Mouse (Mus musculus): ENCODE data around the gene Kbtbd12. TPM values are rescaled to one million over a fixed set of nuclear protein-coding genes. Genes with fewer than 3 reads are reported as not detected.

Kbtbd12 gene
- polyA plus RNA-seq, 1 experiment = 0.15 TPM

DNA sequence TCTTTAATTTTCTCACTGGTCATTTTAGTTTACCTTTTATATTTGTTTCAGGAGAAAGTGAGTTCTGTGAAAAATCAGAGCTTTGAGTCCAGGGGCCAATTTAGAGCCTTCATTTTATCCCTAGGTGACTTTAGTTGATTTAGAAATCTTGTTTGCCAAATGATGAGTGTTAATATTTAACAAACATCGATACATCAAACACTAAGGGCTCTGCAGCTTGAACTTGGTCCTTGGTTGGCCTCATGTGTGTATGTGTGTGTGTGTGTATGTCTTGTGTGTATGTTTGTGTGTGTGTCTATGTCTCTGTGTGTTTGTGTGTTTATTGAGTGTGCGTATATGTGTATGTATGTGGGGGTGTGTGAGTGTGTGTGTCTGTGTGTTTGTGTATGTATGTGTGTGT, 7.9 kb downstream of the Kbtbd12 start:
- 49% methylated on average over 2 of the region's 2 CpGs for WGBS
- DNase-seq (ENCODE audit: low read depth, low spot score) = no peak

DNA sequence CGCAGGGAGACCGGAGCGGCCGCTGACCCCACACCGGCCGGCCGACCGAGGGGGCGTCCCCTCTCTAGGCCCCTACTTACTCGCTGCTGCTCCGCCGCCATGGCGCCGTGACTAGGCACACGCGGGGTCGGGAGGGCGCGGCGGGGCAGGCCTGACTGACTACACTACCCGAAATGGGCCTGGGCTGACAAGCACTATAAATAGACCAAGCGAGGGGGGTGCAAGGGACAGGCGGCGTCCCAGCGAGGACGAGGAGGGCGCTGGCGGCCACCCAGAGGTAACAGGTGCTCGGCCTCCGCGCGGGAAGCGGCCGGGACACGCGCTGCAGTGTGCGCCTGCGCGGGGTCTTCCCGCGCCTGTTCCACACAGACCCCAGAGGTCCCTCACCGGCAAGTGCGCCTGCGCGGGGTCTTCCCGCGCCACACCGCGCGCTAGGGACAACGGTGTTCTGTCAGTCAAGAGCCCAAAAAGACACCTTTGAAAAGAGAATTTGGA, 10.4 kb downstream of the Kbtbd12 start:
- 1% methylated on average over 51 of the region's 51 CpGs for WGBS
- no peak for DNase-seq (ENCODE audit: low read depth, low spot score)

DNA sequence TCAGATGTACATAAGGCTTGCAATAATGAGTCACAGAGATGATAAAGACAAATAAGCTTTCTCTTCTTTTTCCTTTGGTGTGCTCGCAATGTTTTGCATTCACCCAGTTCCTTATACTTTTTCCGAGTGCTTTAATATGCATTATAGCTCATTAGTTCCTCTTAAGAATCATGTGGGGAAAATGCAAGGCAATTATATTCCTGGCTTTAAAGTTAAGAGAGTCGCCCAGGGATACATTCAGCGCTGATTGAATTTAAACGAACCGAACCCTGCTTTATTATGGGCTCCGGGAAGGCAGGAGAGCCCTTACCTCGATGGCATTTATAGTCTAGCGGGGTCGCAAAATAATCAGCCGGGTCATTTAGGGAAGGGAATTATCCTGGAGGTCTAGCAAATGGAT, 10.8 kb downstream of the Kbtbd12 start:
- no peak for DNase-seq (ENCODE audit: low read depth, low spot score)
- 19% methylated on average over 11 of the region's 11 CpGs for WGBS

DNA sequence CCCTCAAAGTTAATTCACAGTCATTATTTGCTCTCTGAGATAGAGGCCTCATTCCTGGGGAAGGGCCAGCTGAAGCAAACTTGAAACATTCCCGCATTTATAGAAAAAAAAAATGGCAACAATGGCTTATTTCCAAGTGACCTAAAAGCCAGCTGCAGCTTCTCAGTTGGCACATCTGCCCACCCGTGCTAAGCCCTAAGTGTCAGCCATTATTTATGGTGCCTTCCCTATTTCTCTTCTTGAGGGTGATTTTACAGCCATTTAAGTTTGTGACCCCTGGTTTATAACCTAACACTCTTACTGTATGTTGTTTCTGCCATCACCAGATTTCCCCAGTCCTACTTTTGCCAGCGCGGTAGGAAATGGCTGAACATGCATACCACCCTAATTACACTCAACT, 11.3 kb downstream of the Kbtbd12 start:
- DNase-seq (ENCODE audit: low read depth, low spot score) = no peak
- 35% methylated on average over 4 of the region's 4 CpGs for WGBS

DNA sequence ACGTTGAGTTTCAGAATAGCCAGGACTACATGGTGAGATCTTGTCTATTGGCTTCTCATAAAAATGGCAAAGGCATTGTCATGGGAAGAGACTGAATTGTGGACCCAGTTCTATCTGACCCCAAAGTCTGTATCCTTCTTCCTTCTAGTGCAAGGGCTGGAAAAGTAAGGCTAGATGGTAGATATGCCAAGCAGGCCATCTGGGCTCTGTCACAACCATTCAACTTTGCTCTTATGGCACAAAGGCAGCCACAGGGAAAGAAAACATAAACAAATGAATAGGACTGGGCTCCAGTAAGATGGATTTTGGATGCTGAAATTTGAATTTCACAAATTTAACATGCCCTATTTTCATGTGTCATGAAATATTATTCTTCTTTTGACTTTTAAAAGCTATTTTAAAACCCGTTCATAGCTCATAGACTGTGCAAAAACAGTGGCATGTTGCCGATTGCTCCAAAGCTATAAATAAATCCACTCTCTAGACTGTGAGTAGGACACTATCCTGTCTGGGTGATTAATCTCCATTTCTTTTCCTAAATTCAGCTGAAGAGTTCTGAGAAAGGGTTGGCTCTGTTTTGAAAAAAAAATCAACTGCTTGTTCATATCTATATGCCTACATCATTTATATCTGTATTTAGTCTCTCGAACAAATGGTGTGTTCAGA, 15.8 kb downstream of the Kbtbd12 start:
- 62% methylated on average over 4 of the region's 4 CpGs for WGBS
- no peak for DNase-seq (ENCODE audit: low read depth, low spot score)

DNA sequence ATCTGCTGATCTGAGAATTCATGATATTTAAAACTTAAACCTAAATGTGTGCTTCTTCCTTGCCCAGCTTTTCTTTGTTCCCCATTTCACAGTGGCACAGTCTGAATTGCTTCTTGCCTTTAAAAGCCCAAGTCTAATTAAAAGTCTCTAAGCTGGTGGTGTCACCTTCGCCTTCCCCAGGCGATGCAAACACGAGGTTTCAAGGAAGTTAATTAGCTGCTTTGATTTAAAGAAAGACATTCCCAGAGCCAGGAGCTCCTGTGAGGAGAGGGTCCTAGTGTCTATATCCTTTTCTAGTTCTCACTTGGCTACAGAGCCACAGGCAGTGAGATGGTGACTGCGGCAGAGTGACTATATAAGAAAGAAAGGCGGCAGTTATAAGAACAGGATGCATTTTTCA, 18.2 kb downstream of the Kbtbd12 start:
- no peak for DNase-seq (ENCODE audit: low read depth, low spot score)
- 64% methylated on average over 5 of the region's 5 CpGs for WGBS

DNA sequence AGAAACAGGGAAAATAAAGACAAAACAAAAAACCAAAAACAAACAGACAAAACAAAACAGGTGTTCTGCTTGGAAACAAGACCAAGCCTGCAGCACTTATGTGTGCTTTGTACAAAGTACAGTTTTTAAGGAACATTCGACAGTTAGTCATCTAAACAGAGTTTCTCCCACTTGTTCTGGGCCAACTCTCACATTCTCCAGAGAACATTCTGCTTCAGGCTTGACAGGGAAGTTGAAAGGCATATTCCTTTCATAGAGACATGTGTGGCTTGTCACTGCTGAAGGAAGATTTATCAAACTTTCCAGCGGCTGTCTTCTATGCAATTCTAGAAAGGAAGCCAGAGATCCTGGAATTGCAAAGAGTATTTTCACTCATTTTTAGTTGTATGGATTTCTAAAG, 22.4 kb downstream of the Kbtbd12 start:
- 61% methylated on average over 2 of the region's 2 CpGs for WGBS
- DNase-seq (ENCODE audit: low read depth, low spot score) = no peak

DNA sequence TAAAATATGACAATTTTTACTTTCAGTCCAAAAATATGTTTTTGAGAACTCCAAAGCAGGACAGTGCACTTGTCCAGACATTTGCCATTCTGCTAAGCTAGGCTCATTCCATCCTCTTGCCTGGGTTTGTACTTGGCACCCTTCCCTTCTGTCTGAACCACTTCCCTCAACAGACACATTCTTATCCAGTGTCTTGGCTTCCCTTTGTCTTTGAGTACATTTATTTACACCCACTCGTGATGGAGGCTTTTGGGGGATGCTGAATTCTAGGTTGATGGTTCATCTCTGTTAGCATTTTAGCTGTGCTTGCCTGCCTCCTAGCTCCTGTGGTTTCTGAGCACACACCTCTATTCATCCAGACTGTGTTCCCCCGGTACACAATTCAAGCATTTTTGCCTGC, 31.3 kb downstream of the Kbtbd12 start:
- WGBS = 32% methylated on average over 2 of the region's 2 CpGs
- DNase-seq (ENCODE audit: low read depth, low spot score) = no peak

DNA sequence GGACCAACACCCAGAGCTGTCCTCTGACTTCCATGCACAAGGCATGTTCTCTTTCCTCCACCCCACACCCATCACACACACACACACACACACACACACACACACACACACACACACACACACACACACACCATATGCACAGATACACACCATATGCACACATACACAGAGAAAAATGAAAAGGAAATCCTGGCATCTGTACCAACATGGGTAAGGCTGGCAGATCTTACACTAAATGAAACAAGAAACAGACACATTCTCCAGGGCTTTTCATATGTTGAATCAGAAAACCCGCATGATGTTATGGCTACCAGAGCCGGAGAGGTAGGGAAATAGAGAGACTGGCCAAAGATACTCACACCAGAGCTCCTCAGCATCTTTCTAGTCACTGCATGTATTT, 32.0 kb downstream of the Kbtbd12 start:
- no peak for DNase-seq (ENCODE audit: low read depth, low spot score)
- WGBS = 90% methylated on average over 2 of the region's 2 CpGs

DNA sequence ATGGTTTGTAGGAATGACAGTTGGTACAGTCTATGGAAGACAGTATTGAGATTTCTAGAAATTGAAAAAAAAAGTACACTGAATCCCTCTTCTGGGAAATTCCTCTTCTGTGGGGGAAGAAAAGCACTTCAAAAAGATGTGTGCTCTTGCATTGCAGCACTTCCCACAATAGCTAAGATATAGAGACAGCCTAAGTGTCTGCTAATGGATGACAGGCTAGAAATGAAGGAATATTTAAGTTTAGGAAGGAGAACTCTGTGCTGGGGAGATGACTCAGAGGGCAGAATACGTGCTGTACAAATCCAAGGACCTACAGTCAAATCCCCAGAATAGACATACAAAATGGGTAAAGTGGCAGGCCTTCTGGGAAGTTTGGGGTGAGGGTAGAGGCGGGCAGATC, 32.5 kb downstream of the Kbtbd12 start:
- DNase-seq (ENCODE audit: low read depth, low spot score) = no peak
- 83% methylated on average over 2 of the region's 2 CpGs for whole genome bisulfite sequencing

DNA sequence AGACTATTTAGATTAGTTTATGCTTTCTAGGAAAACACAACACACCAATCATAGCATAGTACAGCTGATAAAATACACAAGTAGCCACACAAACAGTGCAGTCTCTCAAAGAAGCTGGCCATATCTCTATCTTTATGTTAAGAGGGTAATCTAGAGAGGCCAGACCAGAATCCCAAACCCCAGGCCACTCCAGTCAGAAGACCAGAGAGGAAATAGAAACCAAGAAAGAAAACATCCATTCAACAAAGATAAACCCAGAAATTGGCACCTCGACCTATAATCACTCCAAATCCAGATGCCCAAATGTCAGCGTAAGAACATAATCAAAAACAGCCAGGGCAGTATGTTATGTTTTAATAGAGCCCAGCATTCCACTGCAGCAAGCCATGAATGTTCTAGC, 41.6 kb downstream of the Kbtbd12 start:
- WGBS = 71% methylated on average over 2 of the region's 2 CpGs
- DNase-seq (ENCODE audit: low read depth, low spot score) = no peak

DNA sequence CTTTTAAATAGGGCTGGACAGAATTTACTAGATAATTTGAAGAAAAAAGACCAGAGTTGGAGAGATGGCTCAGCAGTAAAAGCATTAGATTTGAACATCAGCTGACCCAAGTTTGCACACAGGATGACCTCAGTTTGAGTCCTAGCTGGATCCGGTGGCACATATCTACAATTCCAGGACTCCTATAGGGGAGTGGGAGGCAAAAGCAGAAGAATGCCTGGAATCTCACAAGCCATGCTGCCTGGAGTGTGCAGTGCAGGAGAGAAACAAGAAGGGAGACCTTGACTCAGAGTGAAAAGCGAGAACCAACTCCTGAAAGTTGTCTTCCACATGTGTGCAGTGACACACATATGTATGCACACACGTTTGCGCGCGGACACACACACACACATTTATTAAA, 45.4 kb downstream of the Kbtbd12 start:
- WGBS = 85% methylated on average over 6 of the region's 6 CpGs
- no peak for DNase-seq (ENCODE audit: low read depth, low spot score)

DNA sequence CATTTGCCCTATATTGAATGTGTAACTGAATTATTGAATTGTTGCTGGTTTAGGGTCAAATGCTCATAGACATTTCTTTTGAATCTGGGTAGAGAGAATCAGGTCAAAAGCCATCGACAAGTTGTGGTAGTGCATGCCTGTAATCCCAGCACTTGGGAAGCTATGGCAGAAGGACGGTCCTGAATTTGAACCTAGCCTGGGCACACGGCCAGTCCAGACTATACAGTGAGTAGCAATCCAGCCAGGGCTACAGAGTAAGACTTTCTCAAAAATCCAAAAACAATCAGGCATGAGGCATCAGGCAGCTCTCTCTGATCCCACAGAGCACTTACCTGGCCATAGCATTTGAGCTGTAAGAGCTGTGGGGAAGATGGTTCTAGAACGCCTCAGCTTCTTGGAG, 47.5 kb downstream of the Kbtbd12 start:
- no peak for DNase-seq (ENCODE audit: low read depth, low spot score)
- 86% methylated on average over 4 of the region's 4 CpGs for WGBS

DNA sequence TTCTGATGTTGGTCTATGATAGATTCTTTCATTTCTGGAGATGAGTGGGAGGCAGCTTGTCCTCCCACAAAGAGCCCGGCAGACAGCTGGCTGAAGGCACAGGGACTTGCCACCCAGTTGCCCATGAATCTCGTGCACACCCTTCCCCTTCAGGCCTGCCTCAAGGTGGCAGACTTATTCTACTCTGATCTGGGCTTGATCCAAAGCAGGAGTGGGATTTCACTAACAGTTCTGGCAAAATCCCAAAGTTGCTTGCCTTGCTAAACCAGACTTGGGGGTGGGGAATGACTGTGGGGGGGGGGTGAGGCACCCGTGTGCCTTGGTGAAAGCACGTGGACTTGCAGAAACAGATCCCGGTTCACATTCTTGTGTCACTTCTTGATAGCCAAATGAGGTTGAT, 48.2 kb downstream of the Kbtbd12 start:
- DNase-seq (ENCODE audit: low read depth, low spot score) = no peak
- 14% methylated on average over 5 of the region's 5 CpGs for WGBS

DNA sequence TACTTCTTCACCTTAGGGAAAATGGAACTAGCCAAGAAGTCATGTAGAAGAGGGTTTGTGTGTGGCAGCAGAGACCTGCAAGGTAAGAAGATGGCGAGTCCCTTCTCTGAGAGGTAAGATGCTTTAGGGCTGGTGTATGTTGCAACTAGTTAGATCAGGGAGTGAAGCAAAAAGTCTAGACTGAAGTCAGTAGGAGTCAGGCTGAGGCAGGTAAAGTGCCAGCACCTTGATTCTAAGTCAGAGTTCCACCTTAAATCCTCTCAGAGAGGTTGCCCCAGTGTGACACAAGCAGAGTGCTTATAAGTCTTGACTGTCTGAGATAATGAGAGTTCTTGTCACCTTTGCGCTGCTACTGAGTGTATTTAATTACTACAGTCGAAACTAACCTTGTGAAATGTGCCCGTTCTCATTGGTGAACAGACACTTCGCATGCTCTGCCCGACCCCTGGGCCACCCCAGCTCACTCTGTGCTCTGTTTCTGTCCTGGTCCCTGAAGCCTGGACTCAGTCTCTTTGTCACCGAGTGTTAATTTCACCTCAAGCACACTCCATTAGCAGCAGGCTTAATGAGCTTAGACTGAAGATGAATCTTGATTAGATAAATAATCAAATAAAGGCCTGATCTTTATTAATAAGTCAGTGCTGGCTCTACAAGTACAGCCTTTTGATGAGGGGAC, 49.0 kb downstream of the Kbtbd12 start:
- no peak for DNase-seq (ENCODE audit: low read depth, low spot score)

DNA sequence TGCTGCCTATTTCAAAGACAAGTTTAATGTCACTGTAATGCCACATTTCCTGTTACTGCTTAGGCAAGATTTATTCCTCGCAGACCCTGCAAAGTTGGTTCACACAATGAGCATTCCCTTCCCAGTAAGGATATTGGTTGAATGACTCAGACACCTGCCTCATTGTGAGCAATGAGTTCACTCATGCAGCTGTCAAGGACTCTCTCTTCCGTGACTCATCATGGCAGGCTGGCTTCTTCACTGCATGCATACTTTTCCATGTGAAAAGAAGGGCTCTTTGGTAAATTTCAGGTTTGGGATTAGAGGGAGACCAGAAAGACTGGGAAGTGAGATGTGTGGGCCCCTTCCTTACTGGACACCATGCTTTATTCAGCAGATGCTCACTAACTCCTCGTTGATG, 50.7 kb downstream of the Kbtbd12 start:
- WGBS = 68% methylated on average over 3 of the region's 3 CpGs

More for the DNA sequence above, 49.0 kb downstream of the Kbtbd12 start:
- WGBS = 81% methylated on average over 7 of the region's 7 CpGs

DNA sequence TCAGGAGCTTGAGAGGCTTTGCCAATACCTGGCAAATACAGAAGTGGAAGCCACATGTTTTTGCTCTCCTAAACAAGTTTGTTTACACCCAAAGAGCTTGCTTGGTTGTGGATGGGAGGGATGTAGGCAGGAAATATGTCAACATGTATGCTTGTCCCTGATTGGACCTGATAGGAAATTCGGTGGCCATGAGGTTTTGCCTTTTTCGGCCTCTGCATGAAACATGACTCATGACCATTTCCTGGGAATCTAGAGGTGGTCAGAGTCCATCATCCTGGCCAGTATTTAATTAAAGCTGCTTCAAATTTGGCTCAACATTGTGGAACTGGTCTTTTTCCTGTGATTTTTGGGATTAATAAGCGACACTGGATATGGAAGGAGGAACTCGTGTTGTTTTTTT, 53.8 kb downstream of the Kbtbd12 start:
- no peak for DNase-seq (ENCODE audit: low read depth, low spot score)
- WGBS = 48% methylated on average over 4 of the region's 4 CpGs

More for the DNA sequence above, 50.7 kb downstream of the Kbtbd12 start:
- no peak for DNase-seq (ENCODE audit: low read depth, low spot score)

DNA sequence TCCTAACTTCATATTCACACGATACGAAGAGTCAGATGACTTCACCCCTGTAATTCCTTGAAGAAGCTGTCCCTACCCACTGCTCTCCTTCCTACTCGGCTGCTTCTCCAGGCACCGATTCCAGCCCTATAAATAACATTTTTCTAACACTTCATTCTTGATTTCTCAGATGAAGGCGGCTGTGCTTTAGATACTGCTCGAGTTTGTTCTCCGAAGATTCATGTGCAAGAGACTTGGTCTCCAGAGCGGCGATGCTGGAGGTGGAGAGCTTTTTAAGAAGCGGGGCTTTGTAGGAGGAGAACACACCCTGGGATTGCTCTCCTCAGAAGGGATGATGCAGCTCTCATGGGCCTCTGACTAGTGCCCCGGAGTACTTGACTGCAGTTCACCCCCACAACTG, 61.3 kb downstream of the Kbtbd12 start:
- no peak for DNase-seq (ENCODE audit: low read depth, low spot score)
- WGBS = 71% methylated on average over 11 of the region's 11 CpGs

DNA sequence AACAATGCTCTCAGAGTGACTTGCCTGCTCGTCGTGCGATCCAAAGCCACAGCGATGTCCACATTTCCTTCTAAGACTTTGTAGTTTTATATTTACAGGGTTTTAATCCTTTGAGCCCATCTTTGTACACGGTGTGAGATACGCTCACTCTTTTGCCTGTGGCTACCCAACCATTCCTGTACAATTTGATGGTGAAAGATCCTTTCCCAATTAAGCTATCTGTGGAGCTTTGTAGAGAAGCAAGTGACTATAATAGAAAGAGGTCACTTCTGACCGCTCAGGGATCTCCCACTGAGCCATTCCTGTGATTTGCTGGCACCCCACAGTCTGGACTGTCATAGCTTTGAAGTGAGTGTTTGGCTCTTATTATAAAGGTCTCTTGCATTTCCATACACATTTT, 71.1 kb downstream of the Kbtbd12 start:
- 60% methylated on average over 7 of the region's 7 CpGs for WGBS
- DNase-seq (ENCODE audit: low read depth, low spot score) = no peak

DNA sequence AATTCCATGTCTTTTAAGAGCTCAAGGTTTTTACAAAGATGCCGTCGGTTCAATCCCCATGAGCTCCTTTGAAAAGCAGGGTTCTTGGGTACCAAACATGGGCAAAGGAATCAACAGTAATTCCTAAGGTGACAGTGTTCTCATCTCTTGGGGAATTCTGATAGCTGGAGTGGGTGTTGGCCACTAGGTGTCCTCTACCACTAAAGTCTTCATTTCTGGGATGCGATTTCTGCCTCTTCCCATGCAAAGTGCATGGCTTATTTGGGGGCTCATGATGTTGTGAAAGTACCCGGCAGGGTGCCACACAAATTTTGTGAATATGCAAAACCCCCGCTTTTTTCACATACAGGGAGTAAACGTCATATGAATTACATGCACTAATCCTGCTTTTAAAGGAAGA, 72.7 kb downstream of the Kbtbd12 start:
- 30% methylated on average over 6 of the region's 6 CpGs for WGBS
- DNase-seq (ENCODE audit: low read depth, low spot score) = no peak

DNA sequence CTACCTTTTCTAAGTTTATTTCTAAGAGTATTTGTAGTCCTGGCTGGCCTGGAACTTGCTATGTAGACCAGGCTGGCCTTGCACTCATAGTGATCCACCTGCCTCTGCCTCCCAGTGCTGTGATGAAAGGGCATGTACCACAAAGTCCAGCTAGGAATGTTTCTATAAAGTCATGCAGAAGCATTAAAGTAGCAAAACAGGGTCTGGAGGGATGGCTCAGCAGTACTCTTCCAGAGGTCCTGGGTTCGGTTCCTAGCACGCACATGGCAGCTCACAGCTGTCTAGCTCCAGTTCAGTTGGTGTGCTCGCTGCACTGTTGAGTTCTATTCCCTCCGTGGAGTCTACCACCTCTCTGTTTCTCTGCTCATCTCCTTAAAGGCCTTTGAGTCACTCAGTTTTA, 77.6 kb downstream of the Kbtbd12 start:
- WGBS = 91% methylated on average over 4 of the region's 4 CpGs
- DNase-seq (ENCODE audit: low read depth, low spot score) = no peak

All from large intestine, adult 2 months (tissue).